Mouse (Mus musculus) embryonic fibroblast, embryonic 13.5 days (primary cell): Measurements from ENCODE around the gene Hyal3. TPM values are rescaled to one million over a fixed set of nuclear protein-coding genes. Genes with fewer than 3 reads are reported as not detected.

Source experiments
- H3K27ac ChIP-seq: 2 replicates; pipeline ENCODE4 v1.5.1; 2012; ENCODE audit warnings: low read length, control low read depth, inconsistent platforms; ENCODE audit not compliant: insufficient read depth
- H3K4me1 ChIP-seq: 2 replicates; pipeline ENCODE4 v1.6.1; 2011; ENCODE audit warnings: low read length; ENCODE audit not compliant: control insufficient read depth, insufficient read depth
- H3K4me3 ChIP-seq: 2 replicates; pipeline ENCODE4 v1.5.1; 2011; ENCODE audit warnings: mild to moderate bottlenecking, control low read depth, low read length; ENCODE audit not compliant: insufficient read depth
- CTCF ChIP-seq: IDR thresholded peaks from 2 replicates; pipeline ENCODE4 v1.5.1; 2011; ENCODE audit warnings: mild to moderate bottlenecking, control low read depth, low read length, moderate library complexity, borderline replicate concordance; ENCODE audit not compliant: insufficient read depth
- POLR2A ChIP-seq: IDR thresholded peaks from 2 replicates; pipeline ENCODE4 v1.6.1; 2011; ENCODE audit warnings: low read depth, mild to moderate bottlenecking, control low read depth, low read length, moderate library complexity
- polyA plus RNA-seq: library from polyadenylated mRNA; stranded (reverse); fragments of >200 nt; gene quantifications from 2 replicates; pipeline ENCODE4 v1.2.4, GENCODE M21; 2011; ENCODE audit warnings: low read depth; ENCODE audit not compliant: missing spikeins, insufficient read length

Hyal3 gene
- polyA plus RNA-seq, 1 experiment = 0.76 TPM

- peak; percentile 88 for TF ChIP-seq POLR2A
- TF ChIP-seq CTCF = no peak
- Histone ChIP-seq H3K27ac (peak overlapping the region; percentile 80), H3K4me1 (peaks cover 13% of the 10 kb centered on the region), H3K4me3 (peak overlapping the region; percentile 96)
These were observed 52.6 kb downstream of the Hyal3 start for GRCm38 (mm10) chr9:107633091-107633660.

- peak overlapping the region; percentile 80 for H3K27ac ChIP-seq
- H3K4me3 ChIP-seq = peak overlapping the region; percentile 96
- peaks cover 11% of the 10 kb centered on the region; the same call in 1 of the 2 replicates for H3K4me1 ChIP-seq
- TF ChIP-seq CTCF (no peak), POLR2A (peak; percentile 40; the same call in 1 of the 2 replicates)
These were observed 53.2 kb downstream of the Hyal3 start for GRCm38 (mm10) chr9:107633661-107634405.

- H3K4me3 ChIP-seq = peak overlapping the region; percentile 96
- peaks cover 7% of the 10 kb centered on the region; the same call in 1 of the 2 replicates for H3K4me1 ChIP-seq
- TF ChIP-seq POLR2A (no peak), CTCF (no peak)
- peak overlapping the region; percentile 80 for H3K27ac ChIP-seq
These were observed 54.0 kb downstream of the Hyal3 start for GRCm38 (mm10) chr9:107634406-107635278.

- H3K4me3 ChIP-seq = peak within 1 kb of the TSS; percentile 96
- H3K4me1 ChIP-seq = peaks cover 7% of the 10 kb centered on the region; the same call in 1 of the 2 replicates
- TF ChIP-seq POLR2A (peak; percentile 85), CTCF (no peak)
- H3K27ac ChIP-seq = peak within 1 kb of the TSS; percentile 80
These were observed 54.8 kb downstream of the Hyal3 start, which contains the start of gene Gnai2 for GRCm38 (mm10) chr9:107635279-107636028. Gene Gnai2 (minus strand): TSS chr9:107635367.

Other genes starting within 250 kb of the Hyal3 start
- gene Hemk1, start 242.5 kb upstream of the Hyal3 start, polyA plus RNA-seq = 10.4 and 14.0 TPM in 2 replicates
- gene 6430571L13Rik, start 240.2 kb upstream of the Hyal3 start, polyA plus RNA-seq = not detected in 2 replicates
- not detected in 2 replicates for gene Cacna2d2, start 181.2 kb upstream of the Hyal3 start, polyA plus RNA-seq
- 21.4 and 26.1 TPM in 2 replicates for gene Tmem115, start 46.9 kb upstream of the Hyal3 start, polyA plus RNA-seq
- gene Cyb561d2, start 38.6 kb upstream of the Hyal3 start, polyA plus RNA-seq = 14.4 and 18.3 TPM in 2 replicates
- 16.7 and 18.9 TPM in 2 replicates for gene Nprl2, start 38.6 kb upstream of the Hyal3 start, polyA plus RNA-seq
- 0.79 TPM in 1 of 2 replicates, not detected in the other for gene Zmynd10, start 33.5 kb upstream of the Hyal3 start, polyA plus RNA-seq
- gene Rassf1, start 29.3 kb upstream of the Hyal3 start, polyA plus RNA-seq = 72.6 and 86.5 TPM in 2 replicates
- gene Tusc2, start 17.6 kb upstream of the Hyal3 start, polyA plus RNA-seq = 14.5 and 15.6 TPM in 2 replicates
- gene Hyal2, start 12.9 kb upstream of the Hyal3 start, polyA plus RNA-seq = 28.0 and 34.4 TPM in 2 replicates
- 13.9 and 15.6 TPM in 2 replicates for gene Hyal1, start 3.9 kb upstream of the Hyal3 start, polyA plus RNA-seq
- 11.3 and 15.4 TPM in 2 replicates for gene Naa80, start 1.9 kb upstream of the Hyal3 start, polyA plus RNA-seq
- gene Ifrd2, start 6.8 kb downstream of the Hyal3 start, polyA plus RNA-seq = 31.1 and 31.5 TPM in 2 replicates
- 9.5 and 16.6 TPM in 2 replicates for gene Sema3b, start 28.4 kb downstream of the Hyal3 start, polyA plus RNA-seq
- gene Gnai2, start 54.5 kb downstream of the Hyal3 start, polyA plus RNA-seq = 388 and 402 TPM in 2 replicates
- 1.1 TPM in 1 of 2 replicates, not detected in the other for gene Slc38a3, start 88.7 kb downstream of the Hyal3 start, polyA plus RNA-seq
- not detected in 2 replicates for gene Gnat1, start 98.9 kb downstream of the Hyal3 start, polyA plus RNA-seq
- gene Sema3f, start 129.7 kb downstream of the Hyal3 start, polyA plus RNA-seq = 68.0 and 88.1 TPM in 2 replicates
- gene Rbm5, start 190.2 kb downstream of the Hyal3 start, polyA plus RNA-seq = 199 and 248 TPM in 2 replicates